Mouse (Mus musculus): ENCODE results near the gene Fyttd1. TPM values are rescaled to one million over a fixed set of nuclear protein-coding genes. Genes with fewer than 3 reads are reported as not detected.

The Fyttd1 gene
- polyA plus RNA-seq, 1 experiment from 2014 or later: 78.1 TPM

Other genes starting within 250 kb of the Fyttd1 start
- 7.8 and 8.4 TPM in 2 replicates for gene Tnk2, start 233.6 kb upstream of the Fyttd1 start, polyA plus RNA-seq (2016; fragmentation: Nextera tagmentation; extraction: Ambion mirVana)
- 0.56 and 0.63 TPM in 2 replicates for gene Muc4, start 141.6 kb upstream of the Fyttd1 start, polyA plus RNA-seq (2016; fragmentation: Nextera tagmentation; extraction: Ambion mirVana)
- gene Muc20, start 80.1 kb upstream of the Fyttd1 start, polyA plus RNA-seq (2016; fragmentation: Nextera tagmentation; extraction: Ambion mirVana): 0.09 TPM in 1 of 2 replicates, not detected in the other
- not detected in 2 replicates for gene Smbd1, start 67.0 kb upstream of the Fyttd1 start, polyA plus RNA-seq (2016; fragmentation: Nextera tagmentation; extraction: Ambion mirVana)
- 21.7 and 22.6 TPM in 2 replicates for gene Rubcn, start 266 bp downstream of the Fyttd1 start, polyA plus RNA-seq (2016; fragmentation: Nextera tagmentation; extraction: Ambion mirVana)
- 30.3 and 33.7 TPM in 2 replicates for gene Lrch3, start 36.6 kb downstream of the Fyttd1 start, polyA plus RNA-seq (2016; fragmentation: Nextera tagmentation; extraction: Ambion mirVana)
- gene Iqcg, start 178.7 kb downstream of the Fyttd1 start, polyA plus RNA-seq (2016; fragmentation: Nextera tagmentation; extraction: Ambion mirVana): 5.0 and 5.6 TPM in 2 replicates
- 860 and 944 TPM in 2 replicates for gene Rpl35a, start 179.0 kb downstream of the Fyttd1 start, polyA plus RNA-seq (2016; fragmentation: Nextera tagmentation; extraction: Ambion mirVana)
- 2.3 and 4.7 TPM in 2 replicates for gene Lmln, start 185.0 kb downstream of the Fyttd1 start, polyA plus RNA-seq (2016; fragmentation: Nextera tagmentation; extraction: Ambion mirVana)

Measured in hindbrain, embryonic 10.5 days (tissue).